Mouse (Mus musculus): ENCODE measurements at regions not wholly inside any gene's neighbourhood (a gene's known extent, or its start where the extent isn't known, plus 50 kb on each side); places are given as distances from the start of the nearest gene placed in this dataset.

DNA sequence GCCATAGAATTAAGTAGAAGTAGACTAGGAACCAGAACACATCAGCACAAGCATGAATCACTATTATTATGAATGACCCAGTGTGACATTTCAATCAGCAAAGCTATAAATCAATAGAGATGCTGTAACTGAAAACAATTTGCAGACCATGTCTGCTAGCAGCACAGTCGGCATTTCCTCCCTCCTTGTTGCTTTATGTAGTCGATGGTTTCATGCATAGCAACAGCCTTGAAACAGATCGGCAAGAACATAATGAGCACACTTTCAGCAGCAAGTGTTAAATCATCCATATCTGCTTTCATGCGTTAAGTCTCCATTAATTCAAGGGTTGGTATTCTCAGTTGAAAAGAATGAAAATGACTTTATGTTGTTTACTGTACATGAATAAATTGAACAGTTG is 3669.2 kb downstream of the 9330182O14Rik start:
- no peak overlapping the region for H3K27ac ChIP-seq (ENCODE audit: insufficient read depth, low read length)
- no peak overlapping the region for H3K4me3 ChIP-seq (replicated peaks; ENCODE audit: insufficient read depth, low read depth, low read length)
- no peak for TF ChIP-seq POLR2A (IDR thresholded peaks at IDR 0.05; ENCODE audit: borderline replicate concordance, insufficient read depth, low read length)
- TF ChIP-seq CTCF (IDR thresholded peaks at IDR 0.05; ENCODE audit: borderline replicate concordance, insufficient read depth, low read depth, low read length): no peak
- H3K27me3 ChIP-seq (ENCODE audit: control insufficient read depth, insufficient read depth, low read length): no peaks in the 10 kb centered on the region
- 27% methylated on average over 4 of the region's 4 CpGs for WGBS
- DNase-seq: no peak
- H3K4me1 ChIP-seq (ENCODE audit: control insufficient read depth, insufficient read depth, low read length): no peaks in the 10 kb centered on the region

Measured in cerebellum, adult 2 months (tissue).